Mouse (Mus musculus) adrenal gland, adult 18-20 months (tissue): ENCODE results near the gene Pbx4. TPM values are rescaled to one million over a fixed set of nuclear protein-coding genes. Genes with fewer than 3 reads are reported as not detected.

Source experiments
- DNase-seq, 2 experiments: peaks; one replicate each; pipeline ENCODE4 v3.0.0; 2021 to 2022; ENCODE audit warnings: low spot score in 2 of 2
- total RNA-seq, 2 experiments: library from RNA; stranded (reverse); gene quantifications; 1 replicate in 1 of 2; 2 replicates in 1 of 2; pipeline ENCODE4 v1.2.3; 2021

The Pbx4 gene
- total RNA-seq, 2 experiments from 2014 or later = 1.2 to 1.3 TPM

GRCm38 (mm10) chr8:69895772-69896451 is 63.6 kb downstream of the Pbx4 start:
- no peak for DNase-seq

- no peak for DNase-seq
Measured at GRCm38 (mm10) chr8:69897857-69898256, 65.6 kb downstream of the Pbx4 start.

GRCm38 (mm10) chr8:69899876-69900275 is 67.6 kb downstream of the Pbx4 start:
- DNase-seq = no peak

- no peak for DNase-seq
Measured at GRCm38 (mm10) chr8:69900895-69901451, 68.7 kb downstream of the Pbx4 start.

- DNase-seq = peak; percentile 96 to 98
Measured at GRCm38 (mm10) chr8:69901484-69902162, 69.3 kb downstream of the Pbx4 start.

- DNase-seq = peak; percentile 46 to 52
Measured at GRCm38 (mm10) chr8:69902163-69903062, 70.1 kb downstream of the Pbx4 start, which contains the start of the genes Tssk6, Ndufa13 and Yjefn3. TSS of gene Tssk6 (plus strand) at chr8:69902184. TSS of gene Ndufa13 (minus strand) at chr8:69902558. TSS of gene Yjefn3 (minus strand) at chr8:69902712.

GRCm38 (mm10) chr8:69903063-69903542 is 70.8 kb downstream of the Pbx4 start:
- peak; percentile 98 for DNase-seq

GRCm38 (mm10) chr8:69904096-69904495 is 71.8 kb downstream of the Pbx4 start:
- DNase-seq = no peak

GRCm38 (mm10) chr8:69906260-69906659 is 74.0 kb downstream of the Pbx4 start:
- no peak for DNase-seq

- no peak for DNase-seq
Measured at GRCm38 (mm10) chr8:69907106-69907505, 74.8 kb downstream of the Pbx4 start.

GRCm38 (mm10) chr8:69911917-69912316 is 79.6 kb downstream of the Pbx4 start:
- DNase-seq = no peak

- no peak for DNase-seq
Measured at GRCm38 (mm10) chr8:69912478-69913074, 80.3 kb downstream of the Pbx4 start.

GRCm38 (mm10) chr8:69914526-69914925 is 82.2 kb downstream of the Pbx4 start:
- no peak for DNase-seq

GRCm38 (mm10) chr8:69915748-69916147 is 83.5 kb downstream of the Pbx4 start:
- DNase-seq = no peak

GRCm38 (mm10) chr8:69918506-69918905 is 86.2 kb downstream of the Pbx4 start:
- DNase-seq = no peak

- peak; percentile 63 to 81 for DNase-seq
Measured at GRCm38 (mm10) chr8:69919010-69919409, 86.7 kb downstream of the Pbx4 start.

- DNase-seq = peak in 1 of 2 experiments; percentile 44
Measured at GRCm38 (mm10) chr8:69919876-69920662, 87.8 kb downstream of the Pbx4 start.

GRCm38 (mm10) chr8:69921141-69921540 is 88.8 kb downstream of the Pbx4 start:
- DNase-seq = no peak
